Mouse (Mus musculus) cerebellum, postnatal 4 days (tissue): ENCODE results near the gene B230118H07Rik.

Source experiments
- DNase-seq, 2 experiments: peaks; one replicate each; pipeline ENCODE4 v3.0.0; 2022; ENCODE audit warnings: low spot score in 2 of 2, mixed read lengths in 1 of 2

The B230118H07Rik gene

DNA sequence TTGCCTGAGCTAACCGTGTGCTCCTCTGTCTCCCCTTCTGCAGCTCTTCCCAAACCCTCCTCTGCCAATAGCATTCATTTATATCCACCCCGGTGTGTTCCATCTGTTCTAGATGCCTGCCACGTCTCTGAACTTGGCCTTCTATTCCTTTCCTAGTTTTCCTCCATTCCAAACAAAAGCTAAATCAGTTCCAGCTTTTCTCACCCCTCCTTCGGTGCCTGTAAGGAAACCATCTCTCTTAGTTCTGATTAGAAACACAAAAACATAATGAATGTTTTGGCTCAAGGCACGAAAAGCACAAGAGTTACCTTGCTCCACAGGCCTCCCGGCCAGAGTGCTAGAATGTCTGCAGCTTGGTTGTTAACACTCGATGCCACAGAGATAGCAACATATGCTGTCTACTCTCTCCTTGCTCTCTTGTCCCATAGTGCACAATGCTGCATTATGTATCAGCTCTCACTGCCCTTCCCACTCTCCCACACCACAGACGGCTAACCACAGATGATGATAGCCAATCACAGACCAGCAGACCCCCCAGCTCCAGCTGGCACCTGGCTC is at the start of gene B230118H07Rik, which contains the start of gene Rag1:
B230118H07Rik (minus strand) TSS at position 419 of the 558 bp plus-strand sequence.
Rag1 (minus strand) TSS at position 388 of the 558 bp plus-strand sequence.
- DNase-seq = no peak

GRCm38 (mm10) chr2:101695584-101695983 is 46.3 kb upstream of the B230118H07Rik start:
- no peak for DNase-seq

DNA sequence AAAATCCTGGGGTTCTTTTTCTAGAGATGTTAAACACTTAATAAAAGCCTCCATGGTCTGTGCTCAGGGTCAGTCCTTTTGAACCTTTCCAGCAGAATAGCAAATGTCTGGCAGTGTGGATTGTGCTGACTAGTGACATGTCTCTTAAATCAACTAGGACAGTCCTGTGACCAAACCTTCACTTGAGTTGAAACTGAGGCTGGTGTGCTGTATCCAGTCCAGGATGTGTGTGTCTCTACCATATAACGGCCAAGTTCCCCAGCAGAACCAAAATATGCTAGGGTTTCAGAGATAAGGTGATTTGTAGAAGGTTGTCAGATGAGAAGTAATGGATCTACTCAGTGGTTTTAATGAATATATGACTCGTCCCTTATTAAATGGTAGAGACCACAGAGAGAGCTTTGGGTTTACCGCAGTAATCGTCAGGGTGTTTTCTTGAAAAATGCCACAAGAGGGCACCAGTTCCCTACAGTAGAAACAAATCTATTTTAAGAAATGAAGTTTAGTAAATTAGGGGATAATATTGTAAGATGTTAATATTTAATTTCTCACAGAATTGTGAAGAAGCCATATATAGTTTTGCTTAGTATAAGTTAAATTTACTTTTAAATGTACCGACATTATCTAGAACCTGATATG is 44.4 kb upstream of the B230118H07Rik start:
- no peak for DNase-seq

GRCm38 (mm10) chr2:101693043-101693442 is 43.7 kb upstream of the B230118H07Rik start:
- DNase-seq = no peak

- no peak for DNase-seq
Measured at GRCm38 (mm10) chr2:101690252-101690827, 41.0 kb upstream of the B230118H07Rik start.

DNA sequence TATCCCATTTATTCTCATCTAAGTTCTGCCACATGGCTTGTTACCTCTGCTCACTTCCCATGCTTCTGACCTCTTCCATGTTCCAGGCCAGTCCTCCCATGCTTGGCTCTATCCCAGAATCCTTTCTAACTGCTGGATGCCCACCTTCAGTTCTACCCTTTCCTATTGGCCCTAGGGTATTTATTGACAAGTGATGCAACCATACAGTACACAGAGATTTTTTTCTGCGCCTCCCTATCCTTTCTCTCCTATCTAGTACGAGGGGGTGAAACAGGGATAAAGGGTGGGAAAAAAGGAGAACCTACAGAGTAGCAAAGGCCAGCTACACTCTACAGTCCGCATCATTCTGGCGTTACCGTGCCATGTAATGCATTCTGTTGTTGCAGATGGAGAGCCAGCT is 38.7 kb upstream of the B230118H07Rik start:
- no peak for DNase-seq

- peak in 1 of 2 experiments; percentile 68 for DNase-seq
Measured at GRCm38 (mm10) chr2:101684421-101684820, 35.1 kb upstream of the B230118H07Rik start.

GRCm38 (mm10) chr2:101679164-101679784 is 29.9 kb upstream of the B230118H07Rik start:
- DNase-seq = no peak

- DNase-seq = peak; percentile 77 to 79
Measured at GRCm38 (mm10) chr2:101678236-101679021, 29.1 kb upstream of the B230118H07Rik start, which contains the start of gene Traf6. Traf6 (plus strand) TSS chr2:101678429.

- no peak for DNase-seq
Measured at GRCm38 (mm10) chr2:101673547-101673946, 24.2 kb upstream of the B230118H07Rik start.

- no peak for DNase-seq
Measured at GRCm38 (mm10) chr2:101668751-101669150, 19.4 kb upstream of the B230118H07Rik start.

- no peak for DNase-seq
Measured at GRCm38 (mm10) chr2:101665703-101666092, 16.4 kb upstream of the B230118H07Rik start.

- peak; percentile 53 to 83 for DNase-seq
Measured at GRCm38 (mm10) chr2:101665058-101665702, 15.8 kb upstream of the B230118H07Rik start.

GRCm38 (mm10) chr2:101660536-101660935 is 11.2 kb upstream of the B230118H07Rik start:
- no peak for DNase-seq

DNA sequence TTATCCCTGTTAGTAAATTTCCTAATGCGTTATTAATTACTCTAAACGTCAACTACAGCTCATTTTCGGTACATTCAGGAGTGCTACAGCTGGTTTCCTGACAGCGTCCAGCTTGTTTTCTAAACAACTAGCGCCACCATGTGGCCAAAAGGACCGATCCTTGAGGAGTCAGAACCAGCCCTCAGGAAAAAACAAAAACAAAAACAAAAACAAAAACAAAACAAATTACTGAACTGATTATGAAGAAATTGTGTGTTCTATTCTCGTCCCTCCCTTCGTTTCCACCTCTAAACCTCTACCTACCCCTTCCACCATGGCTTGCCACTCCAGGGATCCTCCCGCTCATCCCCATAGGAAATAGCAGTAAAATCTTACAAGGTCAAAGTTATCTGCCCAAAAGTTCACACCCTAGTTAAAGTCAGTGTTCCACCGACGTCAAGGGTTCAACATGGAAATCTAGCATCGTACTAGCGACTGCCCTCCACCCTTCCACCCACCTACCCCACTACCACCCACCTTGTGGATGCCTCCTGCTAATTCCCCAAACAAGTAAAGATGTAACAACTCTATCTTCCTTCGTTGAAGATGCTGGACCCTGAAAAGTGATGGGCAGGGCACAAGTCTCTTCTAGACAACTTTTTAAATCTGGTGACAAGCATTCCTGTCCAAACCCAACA is 3.7 kb upstream of the B230118H07Rik start:
- peak; percentile 65 to 84 for DNase-seq

DNA sequence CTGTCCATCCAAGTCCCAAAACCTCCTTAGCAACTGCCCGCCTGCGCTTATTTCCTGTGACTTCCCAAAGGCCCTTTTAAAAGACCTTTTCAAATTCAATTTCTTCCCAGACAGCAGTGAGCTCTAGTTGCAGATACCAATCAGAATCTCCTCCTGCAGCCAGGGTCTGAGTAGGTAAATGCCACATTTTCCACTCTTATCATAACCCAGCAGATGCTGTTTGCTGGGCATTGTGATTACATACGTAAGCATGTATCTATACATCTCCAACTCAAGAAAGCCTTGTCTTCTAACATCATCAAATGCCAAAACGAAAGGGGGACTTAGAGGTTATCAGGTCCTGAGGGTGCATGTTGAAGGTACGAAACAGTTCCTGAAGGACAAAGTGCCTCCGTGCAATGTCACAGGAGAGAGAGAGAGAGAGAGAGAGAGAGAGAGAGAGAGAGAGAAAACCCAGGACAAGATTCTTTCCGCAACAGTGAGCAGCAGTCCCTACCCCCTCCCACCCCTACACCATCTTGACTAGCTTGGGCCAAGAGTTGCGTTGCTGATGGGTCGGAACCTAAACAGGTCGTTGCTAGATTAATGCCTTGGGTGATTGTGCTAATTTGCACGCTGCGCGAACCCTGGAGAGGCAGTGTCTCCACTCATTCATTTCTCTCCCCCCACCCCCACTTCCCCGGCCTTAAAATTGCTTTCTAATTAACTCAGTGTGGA is 3.0 kb upstream of the B230118H07Rik start:
- peak in 1 of 2 experiments; percentile 9 for DNase-seq

DNA sequence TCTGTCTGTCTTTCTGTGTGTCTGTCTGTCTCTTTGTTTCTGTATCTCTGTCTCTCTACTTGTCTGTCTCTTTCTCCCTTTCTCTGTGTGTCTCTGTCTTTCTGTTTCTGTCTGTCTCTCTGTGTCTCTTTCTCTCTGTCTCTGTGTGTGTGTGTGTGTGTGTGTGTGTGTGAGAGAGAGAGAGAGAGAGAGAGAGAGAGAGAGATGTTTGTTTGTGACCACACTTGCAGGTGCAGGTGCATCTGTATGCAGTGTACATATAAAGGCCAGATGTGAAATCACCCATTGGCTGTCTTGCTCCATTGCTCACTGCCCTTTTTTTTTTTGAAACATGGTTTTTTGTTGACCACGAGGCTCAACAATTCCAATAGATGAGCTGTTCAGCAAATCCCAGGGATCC is 1.1 kb upstream of the B230118H07Rik start:
- no peak for DNase-seq

- no peak for DNase-seq
Measured at GRCm38 (mm10) chr2:101648361-101648760, 971 bp downstream of the B230118H07Rik start.

- DNase-seq = no peak
Measured at GRCm38 (mm10) chr2:101645841-101646240, 3.5 kb downstream of the B230118H07Rik start.

GRCm38 (mm10) chr2:101639840-101640350 is 9.4 kb downstream of the B230118H07Rik start:
- no peak for DNase-seq
